Mouse (Mus musculus) forebrain, postnatal 0 days (tissue): Measurements from ENCODE around the gene Ube2f. TPM values are rescaled to one million over a fixed set of nuclear protein-coding genes. Genes with fewer than 3 reads are reported as not detected.

ENCODE experiments used
- ATAC-seq: fragments of 200-750 bp; cut with Nextera tagmentation; 2 replicates; pipeline ENCODE4 v1.8.0; 2017; ENCODE audit warnings: mild to moderate bottlenecking, moderate library complexity
- DNase-seq: peaks from one replicate; pipeline ENCODE4 v3.0.0-alpha.2; 2015
- H3K27ac ChIP-seq: fragments of 300-500 bp; sonication (generic); 2 replicates; pipeline ENCODE4 v1.5.1; 2014; ENCODE audit warnings: low read depth, mild to moderate bottlenecking, antibody characterized with exemption, low read length, moderate library complexity, mixed read lengths
- H3K27me3 ChIP-seq: fragments of 300-500 bp; sonication (generic); 2 replicates; pipeline ENCODE4 v1.6.1; 2014; ENCODE audit warnings: mild to moderate bottlenecking, low read length, mixed read lengths; ENCODE audit not compliant: insufficient read depth
- H3K36me3 ChIP-seq: fragments of 300-500 bp; sonication (generic); 2 replicates; pipeline ENCODE4 v1.6.1; 2014; ENCODE audit warnings: mild to moderate bottlenecking, moderate library complexity; ENCODE audit not compliant: insufficient read depth
- H3K4me1 ChIP-seq: fragments of 300-500 bp; sonication (generic); 2 replicates; pipeline ENCODE4 v1.6.1; 2014; ENCODE audit warnings: antibody characterized with exemption; ENCODE audit not compliant: insufficient read depth
- H3K4me2 ChIP-seq: fragments of 300-500 bp; sonication (generic); 2 replicates; pipeline ENCODE4 v1.6.1; 2014; ENCODE audit warnings: low read depth, mild to moderate bottlenecking, moderate library complexity
- H3K4me3 ChIP-seq: fragments of 300-500 bp; sonication (generic); 2 replicates; pipeline ENCODE4 v1.5.1; 2014; ENCODE audit warnings: low read depth, low read length, mixed read lengths
- H3K9ac ChIP-seq: fragments of 300-500 bp; sonication (generic); 2 replicates; pipeline ENCODE4 v1.6.1; 2014; ENCODE audit warnings: mild to moderate bottlenecking
- H3K9me3 ChIP-seq: fragments of 300-500 bp; sonication (generic); 2 replicates; pipeline ENCODE4 v1.6.1; 2016; ENCODE audit warnings: low read length
- CTCF ChIP-seq: sonication (generic); IDR thresholded peaks from 2 replicates; pipeline ENCODE4 v1.5.1; 2016; ENCODE audit warnings: antibody characterized with exemption, control low read depth, low read depth
- WGBS: fragments of 180-500 bp; shearing (Covaris S2); extraction: QIAGEN DNeasy Blood & Tissue Kit; methylation state at CpG from one replicate; pipeline ENCODE4 v1.1.7; 2014; 5-methylcytosine and 5-hydroxymethylcytosine counted together
- polyA plus RNA-seq: library from polyadenylated mRNA; unstranded; fragments of >200 nt; fragmentation: Nextera tagmentation; extraction: Ambion mirVana; gene quantifications from 2 replicates; pipeline ENCODE4 v1.2.1, GENCODE M21; 2015
- total RNA-seq: library from RNA; depleted of rRNA; stranded (reverse); fragments of >200 nt; gene quantifications from 2 replicates; pipeline ENCODE4 v1.2.3, GENCODE M21; 2014

Ube2f gene
- total and polyA plus RNA-seq, 2 experiments from 2014 or later = 38.7 to 45.3 TPM

GRCm38 (mm10) chr1:91207334-91208074 lies 42.6 kb upstream of the Ube2f start:
- TF ChIP-seq CTCF = no peak
- DNase-seq (no peak), ATAC-seq (no peak)
- peaks cover 25% of the 10 kb centered on the region for H3K4me1 ChIP-seq
- H3K4me3 ChIP-seq = no peak overlapping the region
- WGBS = 66% methylated on average over 3 of the region's 3 CpGs
- H3K9ac ChIP-seq = no peak overlapping the region
- no peaks in the 10 kb centered on the region for H3K9me3 ChIP-seq
- no peaks in the 10 kb centered on the region for H3K36me3 ChIP-seq
- H3K4me2 ChIP-seq = no peak overlapping the region
- no peaks in the 10 kb centered on the region for H3K27me3 ChIP-seq
- peak overlapping the region; percentile 73; the same call in 1 of the 2 replicates for H3K27ac ChIP-seq

- no peak overlapping the region for H3K4me2 ChIP-seq
- ATAC-seq (peak; percentile 74), DNase-seq (peak; percentile 64)
- H3K36me3 ChIP-seq = no peaks in the 10 kb centered on the region
- no peak for TF ChIP-seq CTCF
- peaks cover 25% of the 10 kb centered on the region for H3K4me1 ChIP-seq
- H3K9me3 ChIP-seq = no peaks in the 10 kb centered on the region
- peak overlapping the region; percentile 73 for H3K27ac ChIP-seq
- H3K27me3 ChIP-seq = no peaks in the 10 kb centered on the region
- 59% methylated on average over 6 of the region's 6 CpGs for WGBS
- H3K4me3 ChIP-seq = no peak overlapping the region
- no peak overlapping the region for H3K9ac ChIP-seq
These were observed 40.8 kb upstream of the Ube2f start for GRCm38 (mm10) chr1:91209343-91209742.

GRCm38 (mm10) chr1:91209785-91210184 lies 40.3 kb upstream of the Ube2f start:
- WGBS = 35% methylated on average over 6 of the region's 6 CpGs

GRCm38 (mm10) chr1:91211099-91211498 lies 39.0 kb upstream of the Ube2f start:
- no peaks in the 10 kb centered on the region for H3K36me3 ChIP-seq
- H3K9me3 ChIP-seq = no peaks in the 10 kb centered on the region
- H3K27me3 ChIP-seq = no peaks in the 10 kb centered on the region
- H3K4me3 ChIP-seq = no peak overlapping the region
- WGBS = 78% methylated on average over 1 of the region's 1 CpGs
- peaks cover 25% of the 10 kb centered on the region for H3K4me1 ChIP-seq
- peak; percentile 80 for TF ChIP-seq CTCF
- H3K27ac ChIP-seq = no peak overlapping the region
- H3K9ac ChIP-seq = no peak overlapping the region
- no peak overlapping the region for H3K4me2 ChIP-seq
- peak; percentile 76 for DNase-seq
- ATAC-seq = peak; percentile 18; the same call in 1 of the 2 replicates

More at GRCm38 (mm10) chr1:91209785-91210184, 40.3 kb upstream of the Ube2f start:
- Histone ChIP-seq H3K4me2 (no peak overlapping the region), H3K9ac (no peak overlapping the region), H3K27me3 (no peaks in the 10 kb centered on the region), H3K9me3 (no peaks in the 10 kb centered on the region), H3K27ac (peak overlapping the region; percentile 73), H3K4me1 (peaks cover 25% of the 10 kb centered on the region), H3K4me3 (no peak overlapping the region), H3K36me3 (no peaks in the 10 kb centered on the region)
- TF ChIP-seq CTCF = no peak
- DNase-seq = peak; percentile 87
- ATAC-seq = peak; percentile 80

- H3K27ac ChIP-seq = peak overlapping the region; percentile 40; the same call in 1 of the 2 replicates
- WGBS = 58% methylated on average over 7 of the region's 7 CpGs
- no peak overlapping the region for H3K4me2 ChIP-seq
These were observed 38.5 kb upstream of the Ube2f start for GRCm38 (mm10) chr1:91211591-91212008.

GRCm38 (mm10) chr1:91215264-91215663 lies 34.8 kb upstream of the Ube2f start:
- no peak for TF ChIP-seq CTCF
- no peak for ATAC-seq
- 100% methylated on average over 1 of the region's 1 CpGs for WGBS

More at GRCm38 (mm10) chr1:91211591-91212008, 38.5 kb upstream of the Ube2f start:
- TF ChIP-seq CTCF = no peak
- no peaks in the 10 kb centered on the region for H3K36me3 ChIP-seq
- no peaks in the 10 kb centered on the region for H3K27me3 ChIP-seq
- no peak; the same call in 1 of the 2 replicates for ATAC-seq
- no peak overlapping the region for H3K9ac ChIP-seq
- peak; percentile 30 for DNase-seq
- H3K4me3 ChIP-seq = no peak overlapping the region
- no peaks in the 10 kb centered on the region for H3K9me3 ChIP-seq
- H3K4me1 ChIP-seq = peaks cover 21% of the 10 kb centered on the region

GRCm38 (mm10) chr1:91215981-91216380 lies 34.1 kb upstream of the Ube2f start:
- H3K9me3 ChIP-seq = no peaks in the 10 kb centered on the region
- DNase-seq = no peak
- H3K27ac ChIP-seq = no peak overlapping the region
- ATAC-seq = no peak
- WGBS = 39% methylated on average over 1 of the region's 1 CpGs
- no peak overlapping the region for H3K9ac ChIP-seq
- no peak overlapping the region for H3K4me3 ChIP-seq
- H3K4me1 ChIP-seq = peaks cover 6% of the 10 kb centered on the region; the same call in 1 of the 2 replicates
- no peak overlapping the region for H3K4me2 ChIP-seq
- no peak for TF ChIP-seq CTCF
- no peaks in the 10 kb centered on the region for H3K36me3 ChIP-seq
- H3K27me3 ChIP-seq = no peaks in the 10 kb centered on the region

More at GRCm38 (mm10) chr1:91215264-91215663, 34.8 kb upstream of the Ube2f start:
- H3K9me3 ChIP-seq = no peaks in the 10 kb centered on the region
- H3K36me3 ChIP-seq = no peaks in the 10 kb centered on the region
- H3K4me3 ChIP-seq = no peak overlapping the region
- H3K4me2 ChIP-seq = no peak overlapping the region
- H3K9ac ChIP-seq = no peak overlapping the region
- H3K27ac ChIP-seq = no peak overlapping the region
- peaks cover 6% of the 10 kb centered on the region; the same call in 1 of the 2 replicates for H3K4me1 ChIP-seq
- H3K27me3 ChIP-seq = no peaks in the 10 kb centered on the region
- DNase-seq = no peak
